Comparison of ENCODE assay signal across 11 mouse cellular contexts in the genomic region with DNA sequence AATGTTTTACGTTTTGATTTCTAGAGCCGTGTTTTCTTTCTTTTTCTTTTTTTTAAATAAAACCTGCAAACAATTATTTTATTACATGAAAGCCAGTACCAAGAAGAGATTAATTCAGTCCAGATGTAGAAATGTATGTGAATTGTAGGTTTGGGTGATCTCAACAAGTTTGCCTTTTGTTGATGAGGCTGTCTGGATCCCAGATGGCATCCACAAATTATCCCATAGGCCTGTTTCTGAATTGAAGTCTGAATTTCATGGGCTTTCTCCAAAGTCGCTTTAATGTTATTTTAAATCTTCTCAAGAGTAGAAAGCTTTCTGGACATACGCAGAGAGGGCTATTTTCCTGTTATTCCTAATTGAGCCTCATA. TPM values are rescaled to one million over a fixed set of nuclear protein-coding genes. Genes with fewer than 3 reads are reported as not detected.
DNase-seq lines count a peak whose midpoint lies in the region; ATAC-seq and TF ChIP-seq lines count a peak whose summit lies in the region.
"Had no signal": no experiment of that assay in that cellular context is flagged by ENCODE, and none has a peak within 500 bp of the region (broad histone marks: within the 10 kb centered on the region; RNA-seq: fewer than 3 reads in every experiment).

No protein-coding gene starts in this region.

- H3K27ac ChIP-seq in heart, adult 2 months = peak overlapping the region; percentile 97
- H3K27ac ChIP-seq in lung, embryonic 15.5 days = no peak overlapping the region
- peak overlapping the region; percentile 39 for H3K27ac ChIP-seq in embryonic fibroblast, embryonic 13.5 days (ENCODE audit: insufficient read depth, low read length)
- H3K27ac ChIP-seq in stomach, embryonic 14.5 days (ENCODE audit: low read length) = no peak overlapping the region
- H3K27ac ChIP-seq in kidney, embryonic 16.5 days (ENCODE audit: low read length) = no peak overlapping the region
- H3K27ac ChIP-seq: kidney, embryonic 15.5 days; midbrain, embryonic 12.5 days had no signal

- DNase-seq in heart, adult 2 months = no peak
- DNase-seq in heart, postnatal 4 days = no peak
- DNase-seq in lung, postnatal 36 days = no peak
- DNase-seq in adrenal gland, adult 18-20 months (ENCODE audit: low spot score in 2 of 2) = no peak
- DNase-seq: right cerebral cortex, postnatal 14 days had no signal

- no peak for TF ChIP-seq EP300 in heart, adult 2 months (IDR thresholded peaks at IDR 0.05; ENCODE audit: insufficient read depth, low read depth, low read length)

- no peak for TF ChIP-seq CTCF in heart, adult 2 months (IDR thresholded peaks at IDR 0.05)
- no peak for TF ChIP-seq CTCF in embryonic fibroblast, embryonic 13.5 days (IDR thresholded peaks at IDR 0.05; ENCODE audit: borderline replicate concordance, insufficient read depth, low read length)

- 65% methylated on average over 4 of the region's 4 CpGs for WGBS in heart, adult 2 months
- 59% methylated on average over 4 of the region's 4 CpGs for WGBS in lung, embryonic 15.5 days
- 72% methylated on average over 4 of the region's 4 CpGs for WGBS in stomach, embryonic 14.5 days
- 70% methylated on average over 4 of the region's 4 CpGs for WGBS in kidney, embryonic 16.5 days

- H3K4me2 ChIP-seq in lung, embryonic 15.5 days = peak overlapping the region; percentile 77; the same call in 1 of the 2 replicates
- H3K4me2 ChIP-seq in stomach, embryonic 14.5 days (replicated peaks; ENCODE audit: low read depth, low read length) = no peak overlapping the region
- no peak overlapping the region for H3K4me2 ChIP-seq in kidney, embryonic 16.5 days (replicated peaks; ENCODE audit: low read depth, low read length)

- TF ChIP-seq POLR2A in heart, adult 2 months (IDR thresholded peaks at IDR 0.05; ENCODE audit: insufficient read depth, low read depth, low read length) = no peak
- no peak for TF ChIP-seq POLR2A in embryonic fibroblast, embryonic 13.5 days (IDR thresholded peaks at IDR 0.05; ENCODE audit: low read depth, low read length)

- H3K36me3 ChIP-seq in heart, adult 2 months (ENCODE audit: control insufficient read depth, insufficient read depth, low read length) = peaks cover 7% of the 10 kb centered on the region; the same call in 1 of the 2 replicates
- H3K36me3 ChIP-seq in lung, embryonic 15.5 days = no peaks in the 10 kb centered on the region
- no peaks in the 10 kb centered on the region for H3K36me3 ChIP-seq in stomach, embryonic 14.5 days (ENCODE audit: control insufficient read depth, insufficient read depth, low read length)
- no peaks in the 10 kb centered on the region for H3K36me3 ChIP-seq in kidney, embryonic 16.5 days (ENCODE audit: insufficient read depth, low read length)
- H3K36me3 ChIP-seq: kidney, embryonic 15.5 days; midbrain, embryonic 12.5 days had no signal

- H3K4me3 ChIP-seq in heart, adult 2 months = peak overlapping the region; percentile 89
- H3K4me3 ChIP-seq in lung, embryonic 15.5 days = no peak overlapping the region
- peak overlapping the region; percentile 93 for H3K4me3 ChIP-seq in embryonic fibroblast, embryonic 13.5 days (ENCODE audit: insufficient read depth, low read length)
- H3K4me3 ChIP-seq in stomach, embryonic 14.5 days (ENCODE audit: low read depth, low read length) = 0 out of 2 replicates have a peak overlapping the region, but pooled peaks have one; percentile 80
- no peak overlapping the region for H3K4me3 ChIP-seq in kidney, embryonic 16.5 days (ENCODE audit: low read length)

- no peaks in the 10 kb centered on the region for H3K27me3 ChIP-seq in heart, adult 2 months (ENCODE audit: control insufficient read depth, insufficient read depth, low read length)
- H3K27me3 ChIP-seq in lung, embryonic 15.5 days = no peaks in the 10 kb centered on the region
- H3K27me3 ChIP-seq in stomach, embryonic 14.5 days (ENCODE audit: control insufficient read depth, insufficient read depth, low read length) = no peaks in the 10 kb centered on the region
- no peaks in the 10 kb centered on the region for H3K27me3 ChIP-seq in kidney, embryonic 16.5 days (ENCODE audit: insufficient read depth, low read length)
- H3K27me3 ChIP-seq: kidney, embryonic 15.5 days; midbrain, embryonic 12.5 days had no signal

- peaks cover 12% of the 10 kb centered on the region for H3K4me1 ChIP-seq in heart, adult 2 months (ENCODE audit: control insufficient read depth, insufficient read depth, low read length)
- H3K4me1 ChIP-seq in lung, embryonic 15.5 days = peaks cover 31% of the 10 kb centered on the region; the same call in 1 of the 2 replicates
- H3K4me1 ChIP-seq in embryonic fibroblast, embryonic 13.5 days (ENCODE audit: control insufficient read depth, insufficient read depth, low read length) = peaks cover 21% of the 10 kb centered on the region
- H3K4me1 ChIP-seq in stomach, embryonic 14.5 days (ENCODE audit: control insufficient read depth, insufficient read depth, low read length) = peaks cover 16% of the 10 kb centered on the region; the same call in 1 of the 2 replicates
- H3K4me1 ChIP-seq in kidney, embryonic 16.5 days (ENCODE audit: insufficient read depth, low read length) = peaks cover 22% of the 10 kb centered on the region

- intact Hi-C loops in heart, adult 2 months (cut with DNase I) = loop anchor here (2.0 to 5.0 kb wide), 2 partner anchors 39 to 333 kb away; no protein-coding TSS in a partner anchor

- H3K9me3 ChIP-seq in lung, embryonic 15.5 days = no peaks in the 10 kb centered on the region
- no peaks in the 10 kb centered on the region for H3K9me3 ChIP-seq in stomach, embryonic 14.5 days (ENCODE audit: control insufficient read depth, low read depth, low read length)
- no peaks in the 10 kb centered on the region for H3K9me3 ChIP-seq in kidney, embryonic 16.5 days (ENCODE audit: low read length)
- H3K9me3 ChIP-seq: kidney, embryonic 15.5 days; midbrain, embryonic 12.5 days had no signal

- peaks cover 2% of the 10 kb centered on the region; the same call in 1 of the 2 replicates for H3K79me2 ChIP-seq in heart, adult 2 months (replicated peaks; ENCODE audit: control insufficient read depth, insufficient read depth, low read length)

- no peak for ATAC-seq in lung, embryonic 15.5 days (ENCODE audit: borderline replicate concordance, extremely low read depth, low FRiP score, low TSS enrichment)
- no peak for ATAC-seq in stomach, embryonic 14.5 days (ENCODE audit: insufficient number of reproducible peaks, insufficient read depth, low FRiP score, low read depth)
- ATAC-seq in kidney, embryonic 16.5 days (ENCODE audit: low FRiP score, low TSS enrichment) = no peak

- no peak overlapping the region for H3K9ac ChIP-seq in heart, adult 2 months (ENCODE audit: low read depth, low read length)
- H3K9ac ChIP-seq in lung, embryonic 15.5 days = no peak overlapping the region
- no peak overlapping the region for H3K9ac ChIP-seq in stomach, embryonic 14.5 days (replicated peaks; ENCODE audit: low read depth, low read length)
- no peak overlapping the region for H3K9ac ChIP-seq in kidney, embryonic 16.5 days (replicated peaks; ENCODE audit: low read length)
- H3K9ac ChIP-seq: kidney, embryonic 15.5 days; midbrain, embryonic 12.5 days had no signal

RNA-seq across cellular contexts. Expression of a gene that starts 2.6 kb away (rescaled TPM):
- 10 to 100 TPM; 31.4 to 33.2 TPM for total RNA-seq in heart, adult 2 months (2021)
- 17.3 and 28.7 TPM in 2 replicates for polyA plus RNA-seq in heart, adult 2 months (2012; rRNA removed)
- 10 to 100 TPM; 40.0 to 42.1 TPM for total RNA-seq in heart, postnatal 4 days (2021)
- 33.5 and 34.9 TPM in 2 replicates for polyA plus RNA-seq in lung, embryonic 15.5 days (2015; fragmentation: Nextera tagmentation; extraction: Ambion mirVana)
- 113 and 137 TPM in 2 replicates for polyA plus RNA-seq in embryonic fibroblast, embryonic 13.5 days (2011; ENCODE audit: insufficient read length, low read depth, missing spikeins)
- 32.5 and 36.2 TPM in 2 replicates for polyA plus RNA-seq in stomach, embryonic 14.5 days (2014; fragmentation: Nextera tagmentation; extraction: Ambion mirVana)
- 100 to 1,000 TPM in 1 of 2 experiments, 10 to 100 TPM in 1; 70.4 to 124 TPM for total RNA-seq in adrenal gland, adult 18-20 months (2021)
- polyA plus RNA-seq in kidney, embryonic 16.5 days (2015; fragmentation: Nextera tagmentation; extraction: Ambion mirVana) = 21.8 and 22.7 TPM in 2 replicates

Comparison
In these comparisons a context has a peak if more than half of its experiments do, and no peak if none do; other contexts are left out.
1. H3K27ac ChIP-seq: peak in heart, adult 2 months (single experiment) and embryonic fibroblast, embryonic 13.5 days (single experiment); none in lung, embryonic 15.5 days (single experiment), stomach, embryonic 14.5 days (single experiment) and kidney, embryonic 16.5 days (single experiment).
2. H3K4me3 ChIP-seq: peak in heart, adult 2 months (single experiment), embryonic fibroblast, embryonic 13.5 days (single experiment) and stomach, embryonic 14.5 days (single experiment); none in lung, embryonic 15.5 days (single experiment) and kidney, embryonic 16.5 days (single experiment).